Mouse (Mus musculus) erythroblast, embryonic 14.5 days (primary cell): ENCODE results near the gene 4930523C07Rik.

Source experiments
- GATA1 ChIP-seq: IDR thresholded peaks from 2 replicates; pipeline ENCODE4 v1.6.1; 2012; ENCODE audit warnings: low read length, inconsistent platforms, mixed read lengths
- TAL1 ChIP-seq: IDR thresholded peaks from 3 replicates; pipeline ENCODE4 v1.6.1; 2012; ENCODE audit warnings: low read length, inconsistent platforms, mixed read lengths

DNA sequence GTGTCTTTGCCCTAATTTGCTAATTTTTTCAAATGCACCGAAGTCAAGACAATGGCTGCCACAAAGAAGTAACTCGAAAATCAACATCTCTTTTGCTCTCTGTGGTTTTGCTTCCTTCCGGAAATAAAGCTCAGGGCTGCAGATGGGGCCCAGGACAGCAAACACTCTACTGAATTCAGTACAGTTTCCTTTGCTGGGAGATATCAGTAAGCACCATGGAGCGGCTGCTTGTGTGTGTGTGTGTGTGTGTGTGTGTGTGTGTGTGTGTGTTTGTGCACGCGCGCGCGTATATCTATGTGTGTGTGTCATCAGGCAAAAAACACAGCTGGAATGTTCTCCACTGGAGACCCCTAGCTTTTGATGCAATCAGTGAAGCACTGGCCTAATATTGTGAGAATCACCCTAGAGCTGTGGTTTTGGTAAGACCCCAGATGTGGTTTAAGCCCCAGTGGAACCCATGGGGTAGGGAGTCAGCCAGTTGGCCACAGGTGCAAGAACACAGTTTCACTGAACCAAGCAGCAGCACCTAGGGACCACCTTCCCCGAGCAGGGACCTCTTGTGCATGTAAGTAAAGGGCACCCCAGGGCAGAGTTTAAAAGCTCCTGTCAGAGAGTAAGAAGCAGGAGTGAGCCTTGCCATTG, 19.7 kb upstream of the 4930523C07Rik start:
- TF ChIP-seq GATA1: no peak
- no peak for TF ChIP-seq TAL1
